In the genomic region with DNA sequence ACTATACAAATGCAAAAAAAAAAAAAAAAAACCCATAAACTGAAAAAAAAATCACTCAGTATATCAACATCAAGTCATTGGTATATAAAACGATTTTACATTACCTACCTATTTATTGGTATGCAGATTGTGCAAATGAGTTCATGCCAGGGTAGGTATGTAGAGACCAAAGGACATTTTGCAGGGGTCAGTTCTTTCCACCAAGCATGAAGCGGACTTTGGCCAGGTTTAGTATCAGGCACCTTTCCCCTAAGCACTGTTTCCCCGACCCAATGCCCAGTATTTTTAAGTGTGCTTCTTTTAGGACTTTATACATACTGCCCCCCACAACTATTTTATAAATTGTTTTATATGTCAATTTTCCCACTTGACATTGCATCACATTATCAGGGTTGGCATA, we compare ENCODE assay signal across 28 mouse cellular contexts. TPM values are rescaled to one million over a fixed set of nuclear protein-coding genes. Genes with fewer than 3 reads are reported as not detected.
DNase-seq lines count a peak whose midpoint lies in the region; ATAC-seq and TF ChIP-seq lines count a peak whose summit lies in the region.
"Had no signal": no experiment of that assay in that cellular context is flagged by ENCODE, and none has a peak within 500 bp of the region (broad histone marks: within the 10 kb centered on the region; RNA-seq: fewer than 3 reads in every experiment).

No protein-coding gene starts in this region.

- H3K4me1 ChIP-seq in kidney, adult 2 months (ENCODE audit: control insufficient read depth, insufficient read depth, low read length): no peaks in the 10 kb centered on the region
- H3K4me1 ChIP-seq in kidney, embryonic 16.5 days (ENCODE audit: insufficient read depth, low read length): no peaks in the 10 kb centered on the region
- H3K4me1 ChIP-seq: forebrain, embryonic 12.5 days; forebrain, embryonic 15.5 days; heart, embryonic 12.5 days; heart, embryonic 15.5 days; hindbrain, embryonic 10.5 days; hindbrain, embryonic 13.5 days had no signal

- no peak for ATAC-seq in kidney, embryonic 16.5 days (ENCODE audit: low FRiP score, low TSS enrichment)
- ATAC-seq: activated CD4-positive, CD25-positive, alpha-beta regulatory T cell, adult 4 months; forebrain, embryonic 15.5 days; hindbrain, embryonic 16.5 days had no signal

- H3K27ac ChIP-seq in kidney, adult 2 months (ENCODE audit: insufficient read depth, low read depth, low read length): no peak overlapping the region
- H3K27ac ChIP-seq in kidney, embryonic 16.5 days (ENCODE audit: low read length): no peak overlapping the region
- H3K27ac ChIP-seq: embryonic facial prominence, embryonic 10.5 days; embryonic facial prominence, embryonic 13.5 days; forebrain, embryonic 12.5 days; forebrain, embryonic 15.5 days; heart, embryonic 15.5 days; hindbrain, embryonic 10.5 days; hindbrain, embryonic 13.5 days had no signal

- H3K9me3 ChIP-seq in kidney, embryonic 16.5 days (ENCODE audit: low read length): no peaks in the 10 kb centered on the region
- H3K9me3 ChIP-seq: embryonic facial prominence, embryonic 10.5 days; embryonic facial prominence, embryonic 13.5 days; forebrain, embryonic 12.5 days; forebrain, embryonic 15.5 days; heart, embryonic 12.5 days; heart, embryonic 15.5 days; hindbrain, embryonic 10.5 days; hindbrain, embryonic 13.5 days had no signal

- no peaks in the 10 kb centered on the region for H3K27me3 ChIP-seq in kidney, adult 2 months (replicated peaks; ENCODE audit: control insufficient read depth, insufficient read depth, low read length)
- H3K27me3 ChIP-seq in kidney, embryonic 16.5 days (ENCODE audit: insufficient read depth, low read length): no peaks in the 10 kb centered on the region
- H3K27me3 ChIP-seq: embryonic facial prominence, embryonic 13.5 days; forebrain, embryonic 12.5 days; forebrain, embryonic 15.5 days; heart, embryonic 12.5 days; heart, embryonic 15.5 days; hindbrain, embryonic 13.5 days had no signal

- peak; percentile 9 for DNase-seq in heart, adult 11 months
- DNase-seq in heart, adult 9 months (ENCODE audit: low spot score in 2 of 2): no peak
- peak; percentile 71 for DNase-seq in kidney, adult 2 months
- DNase-seq in kidney, postnatal 14 days: peak; percentile 40
- DNase-seq in retina, embryonic 14.5 days (ENCODE audit: low spot score): no peak
- DNase-seq: adrenal gland, adult 8-10 months; adrenal gland, postnatal 25 days; cerebellum, adult 11-12 months; cerebellum, adult 8-10 months; cerebellum, postnatal 10 days; cerebellum, postnatal 36 days; embryo, embryonic 11 days; gastrocnemius, postnatal 10 days; gastrocnemius, postnatal 36 days; heart, postnatal 10 days; heart, postnatal 36 days had no signal

- no peaks in the 10 kb centered on the region for H3K36me3 ChIP-seq in kidney, adult 2 months (ENCODE audit: control insufficient read depth, insufficient read depth, low read length)
- H3K36me3 ChIP-seq in kidney, embryonic 16.5 days (ENCODE audit: insufficient read depth, low read length): no peaks in the 10 kb centered on the region
- H3K36me3 ChIP-seq: embryonic facial prominence, embryonic 10.5 days; embryonic facial prominence, embryonic 13.5 days; forebrain, embryonic 12.5 days; forebrain, embryonic 15.5 days; heart, embryonic 12.5 days; heart, embryonic 15.5 days; hindbrain, embryonic 10.5 days; hindbrain, embryonic 13.5 days had no signal

- no peak overlapping the region for H3K9ac ChIP-seq in kidney, embryonic 16.5 days (replicated peaks; ENCODE audit: low read length)
- H3K9ac ChIP-seq: embryonic facial prominence, embryonic 13.5 days; forebrain, embryonic 12.5 days; forebrain, embryonic 15.5 days; heart, embryonic 12.5 days; heart, embryonic 15.5 days; hindbrain, embryonic 13.5 days had no signal

- no peak overlapping the region for H3K4me2 ChIP-seq in kidney, embryonic 16.5 days (replicated peaks; ENCODE audit: low read depth, low read length)
- H3K4me2 ChIP-seq: embryonic facial prominence, embryonic 13.5 days; forebrain, embryonic 12.5 days; forebrain, embryonic 15.5 days; heart, embryonic 12.5 days; heart, embryonic 15.5 days; hindbrain, embryonic 13.5 days had no signal

- TF ChIP-seq POLR2A in kidney, adult 2 months (IDR thresholded peaks at IDR 0.05; ENCODE audit: low read depth, low read length): no peak

- H3K4me3 ChIP-seq in kidney, adult 2 months (ENCODE audit: insufficient read depth, low read depth, low read length): no peak overlapping the region
- no peak overlapping the region for H3K4me3 ChIP-seq in kidney, embryonic 16.5 days (ENCODE audit: low read length)
- H3K4me3 ChIP-seq: embryonic facial prominence, embryonic 10.5 days; embryonic facial prominence, embryonic 13.5 days; erythroblast, embryonic 14.5 days; forebrain, embryonic 12.5 days; forebrain, embryonic 15.5 days; heart, embryonic 12.5 days; heart, embryonic 15.5 days; hindbrain, embryonic 10.5 days; hindbrain, embryonic 13.5 days had no signal

- no peak for TF ChIP-seq CTCF in kidney, adult 2 months (conservative IDR thresholded peaks at IDR 0.05; ENCODE audit: insufficient read depth, insufficient read length, low read depth, low read length)

- WGBS in kidney, adult 2 months: 47% methylated on average over 3 of the region's 3 CpGs
- WGBS in kidney, embryonic 16.5 days: 81% methylated on average over 3 of the region's 3 CpGs

RNA-seq across cellular contexts. Expression of a gene that starts 27.3 kb away (rescaled TPM):
- 65.2 and 80.8 TPM in 2 replicates for polyA plus RNA-seq in kidney, adult 2 months (2012; rRNA removed)
- 307 and 308 TPM in 2 replicates for polyA plus RNA-seq in kidney, embryonic 16.5 days (2015; fragmentation: Nextera tagmentation; extraction: Ambion mirVana)

Comparison
In these comparisons a context has a peak if more than half of its experiments do, and no peak if none do; other contexts are left out.
1. DNase-seq: peak in heart, adult 11 months (single experiment), kidney, adult 2 months (single experiment) and kidney, postnatal 14 days (single experiment); none in heart, adult 9 months (0 of 2) and retina, embryonic 14.5 days (single experiment).